Mouse (Mus musculus) embryo, embryonic 10 days (tissue): ENCODE data around the gene Sox30.

Source experiments
- DNase-seq: peaks from one replicate; pipeline ENCODE4 v3.0.0-alpha.2; 2015; ENCODE audit warnings: low spot score

The Sox30 gene

GRCm38 (mm10) chr11:45979946-45980892 lies at the start of gene Sox30:
Gene Sox30, plus strand, starts transcription at chr11:45980310.
- peak; percentile 74 for DNase-seq

GRCm38 (mm10) chr11:45932771-45933170 lies 47.3 kb upstream of the Sox30 start:
- no peak for DNase-seq

GRCm38 (mm10) chr11:45937478-45937877 lies 42.6 kb upstream of the Sox30 start:
- no peak for DNase-seq

DNA sequence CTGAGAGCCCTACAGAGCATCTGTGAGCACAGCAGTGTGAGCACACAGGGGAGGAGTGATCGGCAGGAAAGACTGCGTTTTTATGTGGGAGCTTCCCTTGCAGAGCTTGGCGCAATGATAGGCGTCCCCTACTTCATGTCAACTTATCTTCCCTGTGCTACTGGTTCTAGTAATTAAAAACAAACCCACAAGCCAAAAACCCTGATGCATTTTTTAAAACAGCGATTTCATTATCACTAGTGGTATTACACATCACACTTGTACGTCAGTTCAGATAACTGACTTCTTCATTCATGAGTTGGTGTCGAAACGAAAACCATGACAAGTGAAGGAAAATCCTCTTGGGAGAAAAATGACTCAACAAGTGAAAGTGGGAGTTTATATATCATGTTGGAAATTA lies 41.2 kb upstream of the Sox30 start:
- DNase-seq, result no peak

GRCm38 (mm10) chr11:45942281-45942680 lies 37.8 kb upstream of the Sox30 start:
- no peak for DNase-seq

DNA sequence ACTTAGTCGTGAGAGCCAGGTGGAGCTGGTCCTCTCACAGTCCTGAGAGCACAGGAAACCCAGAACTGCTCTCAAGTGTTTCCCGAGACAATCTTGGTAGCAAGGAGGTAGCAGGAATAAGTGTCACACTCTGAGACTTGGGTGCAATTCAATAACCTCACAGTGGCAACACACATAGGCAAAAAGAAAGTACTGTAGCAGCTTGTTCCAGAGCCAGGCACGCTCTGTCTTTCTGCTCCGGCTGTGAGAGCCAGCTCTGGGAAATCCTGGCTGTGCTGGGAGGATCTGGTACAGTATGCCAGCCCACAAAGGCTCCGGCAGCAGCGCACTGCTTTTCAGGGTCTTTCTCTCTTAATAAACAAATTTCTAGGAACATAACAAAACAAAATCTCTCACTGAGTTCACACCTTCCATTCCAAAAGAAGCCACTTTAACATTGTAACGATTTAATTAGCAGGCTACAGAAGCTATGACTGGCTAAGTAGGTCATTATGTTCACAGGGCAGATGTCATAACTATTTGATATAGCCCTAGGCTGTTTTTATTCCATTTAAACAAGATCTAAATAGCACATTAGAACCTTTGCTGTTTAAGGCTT lies 36.9 kb upstream of the Sox30 start:
- DNase-seq, result no peak

- peak; percentile 44 for DNase-seq
Measured at GRCm38 (mm10) chr11:45943891-45944642, 36.0 kb upstream of the Sox30 start.

DNA sequence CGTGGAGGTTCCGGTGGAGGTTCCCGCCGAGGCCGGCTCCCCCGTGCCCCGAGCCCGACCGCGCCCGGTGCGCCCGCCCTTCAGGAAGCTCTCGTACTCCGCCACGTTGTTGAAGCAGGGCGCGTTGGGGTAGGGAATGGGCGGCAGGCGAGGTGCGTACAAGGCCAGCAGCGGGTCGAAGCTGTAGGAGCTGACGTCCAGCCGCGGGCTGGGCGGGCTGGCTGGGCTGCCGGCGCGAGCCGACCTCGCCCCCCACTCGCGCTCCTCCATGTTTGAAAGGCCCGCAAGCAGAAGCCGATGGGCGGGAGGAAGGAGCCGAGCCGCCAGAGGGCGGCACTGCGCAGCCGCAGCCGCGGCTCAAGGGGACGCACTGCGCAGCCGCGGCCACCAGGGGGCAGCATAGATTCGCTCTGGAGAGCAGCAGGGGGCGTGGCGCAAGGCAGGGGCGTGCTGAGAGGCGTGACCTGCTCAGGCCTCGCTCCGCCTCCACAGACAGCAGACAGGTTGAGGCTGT lies 35.4 kb upstream of the Sox30 start, which contains the start of gene Lsm11:
TSS of gene Lsm11 (minus strand) at position 293 of the 514 bp plus-strand sequence.
- peak; percentile 96 for DNase-seq

GRCm38 (mm10) chr11:45946796-45947195 lies 33.3 kb upstream of the Sox30 start:
- no peak for DNase-seq

GRCm38 (mm10) chr11:45947491-45947890 lies 32.6 kb upstream of the Sox30 start:
- no peak for DNase-seq

DNA sequence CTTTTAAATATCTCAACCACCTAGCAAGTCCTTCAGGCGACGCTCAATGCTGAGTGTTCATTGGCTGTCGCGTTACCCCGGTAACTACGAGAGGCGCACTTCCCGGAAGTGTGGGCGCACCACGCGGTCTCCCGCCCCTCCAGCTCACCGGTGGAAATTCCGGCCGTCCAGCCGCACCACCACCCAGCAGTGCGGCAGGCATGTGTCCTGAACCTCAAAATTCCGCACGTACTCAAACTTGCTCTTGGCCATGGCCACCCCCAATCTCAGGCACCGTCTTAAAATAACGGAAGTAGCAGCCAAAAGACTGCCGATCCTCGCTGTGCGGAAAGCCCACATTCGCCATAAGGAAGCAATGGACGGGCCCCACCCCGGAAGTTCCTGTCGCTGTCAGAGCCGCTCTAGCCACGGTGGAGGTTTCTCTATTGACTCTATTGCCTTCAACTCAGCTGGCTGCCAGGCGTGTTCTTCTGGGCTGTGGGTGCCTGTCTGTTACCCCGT lies 24.9 kb upstream of the Sox30 start, which contains the start of gene Thg1l:
TSS of gene Thg1l (minus strand) at position 368 of the 501 bp plus-strand sequence.
- peak; percentile 97 for DNase-seq

DNA sequence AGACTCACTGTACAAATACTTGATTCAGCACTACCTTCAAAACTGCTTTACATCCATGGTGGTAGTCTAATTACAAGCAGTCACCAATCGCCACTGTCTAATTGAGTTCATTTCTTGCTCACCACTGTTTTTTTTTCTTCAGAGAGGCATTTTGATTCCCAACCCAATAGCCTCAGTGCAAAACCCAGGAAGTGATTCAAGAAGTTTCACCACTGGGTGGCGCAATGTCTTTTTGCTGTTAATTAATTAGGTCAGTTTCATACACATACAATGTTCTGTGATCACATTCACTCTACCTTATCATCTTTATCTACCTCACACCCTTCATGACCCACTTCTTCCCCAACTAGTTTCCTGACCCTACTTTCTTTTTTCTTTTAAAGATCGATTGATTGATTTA lies 20.5 kb upstream of the Sox30 start:
- DNase-seq, result peak; percentile 11

DNA sequence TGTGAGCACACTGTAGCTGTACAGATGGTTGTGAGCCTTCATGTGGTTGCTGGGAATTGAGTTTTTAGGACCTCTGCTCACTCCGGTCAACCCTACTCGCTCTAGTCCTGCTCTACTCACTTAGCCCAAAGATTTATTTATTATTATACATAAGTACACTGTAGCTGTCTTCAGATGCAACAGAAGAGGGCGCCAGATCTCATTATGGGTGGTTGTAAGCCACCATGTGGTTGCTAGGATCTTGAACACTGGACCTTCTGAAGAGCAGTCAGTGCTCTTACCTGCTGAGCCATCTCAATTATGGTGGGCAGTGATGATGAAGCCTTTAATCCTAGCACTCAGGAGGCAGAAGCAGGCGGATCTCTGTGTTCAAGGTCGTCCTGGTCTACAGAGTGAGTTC lies 20.1 kb upstream of the Sox30 start:
- peak; percentile 19 for DNase-seq

DNA sequence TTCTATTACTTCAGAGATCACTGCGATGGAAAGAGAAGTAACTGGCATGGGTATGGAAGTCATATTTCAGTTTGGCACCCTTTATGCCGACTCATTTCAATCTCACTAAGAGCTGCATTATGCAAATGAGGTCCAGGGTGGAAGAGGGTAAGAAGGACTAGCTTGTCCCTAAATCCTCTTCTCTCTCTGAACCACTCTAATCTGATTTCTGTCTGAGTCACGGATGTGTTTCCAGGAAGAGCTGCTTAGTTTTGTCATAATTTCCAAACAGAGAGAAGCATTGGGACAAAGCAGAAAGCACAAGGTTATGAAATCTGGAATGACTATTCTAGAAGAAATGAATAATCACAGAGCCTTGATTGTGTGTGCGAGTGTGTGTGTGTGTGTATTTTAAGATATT lies 13.2 kb upstream of the Sox30 start:
- no peak for DNase-seq

DNA sequence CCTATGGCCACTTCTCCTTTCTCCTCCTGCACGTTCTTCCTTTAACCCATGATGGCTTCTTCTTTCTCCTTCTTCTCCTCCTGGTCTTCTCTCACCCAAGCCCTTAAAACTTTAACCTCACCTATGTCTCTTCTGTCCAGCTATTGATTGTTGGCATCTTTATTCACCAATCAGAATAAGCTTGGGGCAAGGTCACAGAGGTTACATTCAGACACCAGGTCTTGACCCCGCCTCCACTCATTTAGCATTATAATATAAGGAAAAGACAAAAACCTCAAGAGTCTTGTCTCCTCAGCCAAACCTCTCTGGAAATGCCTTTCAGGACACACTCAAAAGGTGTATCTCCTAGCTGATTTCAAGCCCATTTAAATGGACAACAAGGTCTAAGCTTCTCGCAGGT lies 11.6 kb upstream of the Sox30 start:
- DNase-seq, result no peak

DNA sequence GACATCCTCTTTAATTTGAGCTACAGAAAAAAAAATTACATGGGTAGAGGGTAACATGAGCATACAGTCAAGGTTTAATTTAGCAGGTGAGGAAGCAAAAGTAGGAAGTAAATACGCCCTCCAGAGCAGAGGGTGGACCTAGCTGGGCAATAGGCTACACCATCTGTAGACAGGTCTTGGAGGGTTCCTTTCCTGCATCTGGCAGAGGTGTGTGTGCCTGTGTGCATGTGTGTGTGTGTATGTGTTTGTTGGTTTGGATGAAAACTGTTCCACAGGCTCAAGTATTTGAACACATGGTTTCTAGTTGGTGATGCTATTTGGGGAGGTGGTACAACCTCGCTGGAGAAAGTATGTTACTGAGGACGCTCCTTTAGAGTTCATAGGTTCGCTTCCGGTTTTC lies 6.5 kb upstream of the Sox30 start:
- no peak for DNase-seq

DNA sequence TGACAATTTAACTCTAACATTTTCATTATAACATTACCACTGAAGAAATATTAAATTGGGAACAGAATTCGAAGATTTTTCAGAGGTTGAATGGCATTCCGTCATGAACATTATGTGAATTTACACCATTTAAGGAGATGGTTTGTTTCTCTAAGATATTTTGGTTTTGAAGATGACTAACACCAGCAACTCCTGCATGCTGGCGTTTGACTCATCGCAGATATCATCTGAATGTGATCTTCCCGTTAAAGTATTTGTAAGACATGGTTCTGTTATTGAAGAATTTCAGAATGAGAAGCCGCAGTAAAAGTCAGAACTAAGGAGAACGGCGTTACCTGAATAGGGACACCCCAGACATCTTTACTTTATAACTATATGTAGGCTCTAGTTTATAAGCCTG lies 5.6 kb upstream of the Sox30 start:
- DNase-seq, result no peak

GRCm38 (mm10) chr11:45976061-45976460 lies 4.0 kb upstream of the Sox30 start:
- no peak for DNase-seq

GRCm38 (mm10) chr11:45980893-45981253 lies 763 bp downstream of the Sox30 start:
- no peak for DNase-seq

- peak; percentile 63 for DNase-seq
Measured at GRCm38 (mm10) chr11:45991604-45992003, 11.5 kb downstream of the Sox30 start.

GRCm38 (mm10) chr11:45992087-45992486 lies 12.0 kb downstream of the Sox30 start:
- no peak for DNase-seq

DNA sequence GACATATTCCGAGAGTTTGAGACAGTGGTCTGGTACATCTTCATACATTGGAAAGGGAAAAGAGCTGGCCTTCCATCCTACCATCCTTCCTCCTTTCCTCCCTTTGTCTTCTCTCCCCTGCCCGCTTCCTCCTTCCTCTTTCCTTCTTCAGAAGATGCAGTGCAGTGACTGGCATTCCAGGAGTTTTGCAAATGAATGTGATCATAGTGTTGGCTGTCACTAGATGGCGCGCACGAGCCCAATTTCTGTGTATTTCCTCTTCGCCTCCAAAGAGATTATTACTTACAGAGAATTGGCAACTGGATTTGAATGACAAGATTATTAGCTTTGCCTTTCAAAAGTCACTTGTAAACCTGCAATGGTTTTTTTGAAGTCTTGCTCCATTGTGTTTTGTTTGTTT lies 36.0 kb downstream of the Sox30 start:
- peak; percentile 92 for DNase-seq
